Mouse (Mus musculus): ENCODE measurements at regions not wholly inside any gene's neighbourhood (a gene's known extent, or its start where the extent isn't known, plus 50 kb on each side); places are given as distances from the start of the nearest gene placed in this dataset.

DNA sequence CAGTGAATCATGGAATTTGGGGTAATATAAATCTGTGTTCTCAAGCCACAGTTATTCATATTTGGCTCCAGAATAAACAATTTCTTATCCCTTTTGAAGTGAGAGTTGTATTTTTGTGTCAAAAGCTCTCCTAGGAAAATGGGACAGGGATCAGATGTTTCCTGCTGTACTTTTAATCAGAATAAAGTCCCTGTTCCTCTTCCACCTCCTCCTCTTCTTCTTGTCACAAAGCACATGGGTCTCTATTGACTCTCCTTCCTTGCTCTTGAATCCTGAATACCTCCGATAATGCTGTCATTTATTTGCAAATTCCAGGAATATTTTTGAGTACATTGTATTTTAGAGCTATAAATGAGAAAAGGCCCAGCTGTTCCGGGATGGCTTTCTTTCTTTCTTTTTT, 732.3 kb upstream of the Chrm3 start:
- no peak for TF ChIP-seq CTCF (IDR thresholded peaks at IDR 0.05 in 2 of 3, conservative IDR thresholded peaks at IDR 0.05 in 1 of 3; ENCODE audit: control insufficient read depth in 1 of 3, insufficient read depth in 1 of 3, low read depth in 2 of 3, low read length in 3 of 3, poor library complexity in 1 of 3, severe bottlenecking in 1 of 3)
- no peak for TF ChIP-seq POLR2A (IDR thresholded peaks at IDR 0.05; ENCODE audit: control insufficient read depth in 1 of 2, insufficient read depth in 1 of 2, low read depth in 1 of 2, low read length in 2 of 2, poor library complexity in 1 of 2)
- no peak for TF ChIP-seq ZMIZ1 (IDR thresholded peaks at IDR 0.05; ENCODE audit: low read depth, low read length)
- TF ChIP-seq EP300 (IDR thresholded peaks at IDR 0.05; ENCODE audit: low read depth in 1 of 2, low read length in 2 of 2) = no peak
- no peak for TF ChIP-seq RAD21 (IDR thresholded peaks at IDR 0.05; ENCODE audit: low read depth, low read length)
- TF ChIP-seq GATA1 (IDR thresholded peaks at IDR 0.05; ENCODE audit: low read depth, low read length) = no peak
- TF ChIP-seq E2F4 (IDR thresholded peaks at IDR 0.05; ENCODE audit: borderline replicate concordance, low read depth, low read length) = no peak
- TF ChIP-seq BHLHE40 (IDR thresholded peaks at IDR 0.05; ENCODE audit: borderline replicate concordance, low read depth, low read length) = no peak
- TF ChIP-seq GABPA (IDR thresholded peaks at IDR 0.05; ENCODE audit: low read depth, low read length) = no peak
- no peak for TF ChIP-seq UBTF (IDR thresholded peaks at IDR 0.05; ENCODE audit: borderline replicate concordance, insufficient read depth, low read depth, low read length)
- TF ChIP-seq TAL1 (IDR thresholded peaks at IDR 0.05; ENCODE audit: low read length) = no peak
- TF ChIP-seq HCFC1 (IDR thresholded peaks at IDR 0.05; ENCODE audit: low read depth, low read length) = no peak
